Mouse (Mus musculus) hindbrain, embryonic 16.5 days (tissue): ENCODE measurements at regions not wholly inside any gene's neighbourhood (a gene's known extent, or its start where the extent isn't known, plus 50 kb on each side); places are given as distances from the start of the nearest gene placed in this dataset.
A peak's percentile ranks its signal among the peaks of the same experiment; 100 is the strongest.

Experiments used
- ATAC-seq: fragments of 200-750 bp; cut with Nextera tagmentation; 2 replicates; pipeline ENCODE4 v1.8.0; 2017; ENCODE audit warnings: moderate TSS enrichment, moderate library complexity
- H3K27ac ChIP-seq: fragments of 300-500 bp; sonication (generic); 2 replicates; pipeline ENCODE4 v1.5.1; 2014; ENCODE audit warnings: low read depth, mild to moderate bottlenecking, control low read depth, low read length, moderate library complexity
- H3K27me3 ChIP-seq: fragments of 300-500 bp; sonication (generic); replicated peaks from 2 replicates; pipeline ENCODE4 v1.6.1; 2014; ENCODE audit warnings: low read length; ENCODE audit not compliant: control insufficient read depth, insufficient read depth
- H3K36me3 ChIP-seq: fragments of 300-500 bp; sonication (generic); 2 replicates; pipeline ENCODE4 v1.6.1; 2014; ENCODE audit warnings: mild to moderate bottlenecking, low read length, moderate library complexity, mixed read lengths; ENCODE audit not compliant: control insufficient read depth, insufficient read depth
- H3K4me1 ChIP-seq: fragments of 300-500 bp; sonication (generic); 2 replicates; pipeline ENCODE4 v1.6.1; 2014; ENCODE audit warnings: low read depth, low read length; ENCODE audit not compliant: control insufficient read depth, insufficient read depth
- H3K4me2 ChIP-seq: fragments of 300-500 bp; sonication (generic); 2 replicates; pipeline ENCODE4 v1.6.1; 2014; ENCODE audit warnings: mild to moderate bottlenecking, low read length, control low read depth, moderate library complexity
- H3K4me3 ChIP-seq: fragments of 300-500 bp; sonication (generic); 2 replicates; pipeline ENCODE4 v1.5.1; 2014; ENCODE audit warnings: mild to moderate bottlenecking, low read length, control low read depth, moderate library complexity
- H3K9ac ChIP-seq: fragments of 300-500 bp; sonication (generic); 2 replicates; pipeline ENCODE4 v1.6.1; 2014; ENCODE audit warnings: low read depth, mild to moderate bottlenecking, control low read depth, low read length, moderate library complexity
- H3K9me3 ChIP-seq: fragments of 300-500 bp; sonication (generic); 2 replicates; pipeline ENCODE4 v1.6.1; 2014; ENCODE audit warnings: mild to moderate bottlenecking, low read length, moderate library complexity; ENCODE audit not compliant: control insufficient read depth
- WGBS: fragments of 180-500 bp; shearing (Covaris S2); extraction: QIAGEN DNeasy Blood & Tissue Kit; methylation state at CpG from one replicate; pipeline ENCODE4 v1.1.7; 2014; 5-methylcytosine and 5-hydroxymethylcytosine counted together

- H3K4me3 ChIP-seq: no peak overlapping the region
- no peaks in the 10 kb centered on the region for H3K27me3 ChIP-seq
- no peaks in the 10 kb centered on the region for H3K4me1 ChIP-seq
- no peak overlapping the region for H3K27ac ChIP-seq
- H3K9ac ChIP-seq: no peak overlapping the region
- no peaks in the 10 kb centered on the region for H3K36me3 ChIP-seq
- WGBS: 75% methylated on average over 3 of the region's 3 CpGs
- ATAC-seq: peak; percentile 78; the same call in 1 of the 2 replicates
- no peaks in the 10 kb centered on the region for H3K9me3 ChIP-seq
- H3K4me2 ChIP-seq: no peak overlapping the region
These were observed 1968.2 kb upstream of the 5930422O12Rik start for GRCm38 (mm10) chr8:31460349-31460748.
